Comparison of ENCODE assay signal across 22 mouse cellular contexts in genomic region chr10:125795323-125795722, GRCm38 (mm10).
"Had no signal": no experiment of that assay in that cellular context is flagged by ENCODE, and none has a peak within 500 bp of the region (broad histone marks: within the 10 kb centered on the region; RNA-seq: fewer than 3 reads in every experiment).

No protein-coding gene starts in this region.

- H3K9me3 ChIP-seq: heart, embryonic 13.5 days; heart, embryonic 15.5 days; hindbrain, embryonic 15.5 days; limb, embryonic 13.5 days; limb, embryonic 15.5 days had no signal

- ATAC-seq: forebrain, postnatal 0 days; hindbrain, postnatal 0 days had no signal

- H3K27me3 ChIP-seq: heart, embryonic 15.5 days; hindbrain, embryonic 13.5 days; hindbrain, embryonic 15.5 days; limb, embryonic 13.5 days; limb, embryonic 15.5 days had no signal

- H3K36me3 ChIP-seq: heart, embryonic 13.5 days; heart, embryonic 15.5 days; hindbrain, embryonic 13.5 days; hindbrain, embryonic 15.5 days; limb, embryonic 13.5 days; limb, embryonic 15.5 days had no signal

- DNase-seq: forebrain, postnatal 0 days; gastrocnemius, postnatal 14 days; gastrocnemius, postnatal 36 days; heart, adult 2 months; heart, postnatal 14 days; heart, postnatal 36 days; kidney, adult 18-20 months; kidney, adult 8-10 months; kidney, postnatal 10 days; kidney, postnatal 25 days; kidney, postnatal 4 days; layer of hippocampus, postnatal 36 days; left cerebral cortex, postnatal 4 days had no signal

- H3K4me2 ChIP-seq: heart, embryonic 11.5 days; heart, embryonic 13.5 days; heart, embryonic 15.5 days; hindbrain, embryonic 13.5 days; hindbrain, embryonic 15.5 days; limb, embryonic 13.5 days; limb, embryonic 15.5 days had no signal

- H3K9ac ChIP-seq: forebrain, postnatal 0 days; heart, embryonic 13.5 days; heart, embryonic 15.5 days; hindbrain, embryonic 13.5 days; hindbrain, embryonic 15.5 days; limb, embryonic 13.5 days; limb, embryonic 15.5 days had no signal

- H3K27ac ChIP-seq: heart, adult 2 months; heart, embryonic 13.5 days; heart, embryonic 15.5 days; hindbrain, embryonic 13.5 days; hindbrain, embryonic 15.5 days; hindbrain, postnatal 0 days; layer of hippocampus, adult 2 months; limb, embryonic 13.5 days; limb, embryonic 15.5 days had no signal

- H3K4me3 ChIP-seq: heart, adult 2 months; heart, embryonic 13.5 days; heart, embryonic 15.5 days; hindbrain, embryonic 13.5 days; hindbrain, embryonic 15.5 days; layer of hippocampus, adult 2 months; limb, embryonic 13.5 days; limb, embryonic 15.5 days had no signal

- H3K4me1 ChIP-seq: heart, embryonic 15.5 days had no signal
